Mouse (Mus musculus): ENCODE results near the gene Gm11007.
"Not testable (repeated sequence)": the region's sequence is repeated elsewhere in the genome, so short reads cannot be mapped to it uniquely, and the experiment has no call there.

Gm11007 gene

GRCm38 (mm10) chr2:175643678-175644077 is at the start of gene Gm11007:
Gene Gm11007 (plus strand): TSS chr2:175643978.
- DNase-seq, result not testable (repeated sequence)
